ENCODE assay signal across 9 mouse cellular contexts in genomic region chr17:85801079-85801605, GRCm38 (mm10).
DNase-seq lines count a peak whose midpoint lies in the region; ATAC-seq and TF ChIP-seq lines count a peak whose summit lies in the region.
"Had no signal": no experiment of that assay in that cellular context is flagged by ENCODE, and none has a peak within 500 bp of the region (broad histone marks: within the 10 kb centered on the region; RNA-seq: fewer than 3 reads in every experiment).

No protein-coding gene starts in this region.

- WGBS in hindbrain, embryonic 10.5 days: 19% methylated on average over 14 of the region's 14 CpGs
- 50% methylated on average over 14 of the region's 14 CpGs for WGBS in hindbrain, postnatal 0 days
- WGBS in embryonic facial prominence, embryonic 10.5 days: 14% methylated on average over 14 of the region's 14 CpGs
- WGBS in limb, embryonic 15.5 days: 50% methylated on average over 14 of the region's 14 CpGs

- H3K27me3 ChIP-seq in hindbrain, embryonic 10.5 days (ENCODE audit: insufficient read depth, poor library complexity, severe bottlenecking): peaks cover 100% of the 10 kb centered on the region
- H3K27me3 ChIP-seq in hindbrain, postnatal 0 days (ENCODE audit: insufficient read depth, low read length): peaks cover 54% of the 10 kb centered on the region
- H3K27me3 ChIP-seq in ES-Bruce4 (ENCODE audit: control insufficient read depth, insufficient read depth, low read length, poor library complexity, severe bottlenecking): peaks cover 2% of the 10 kb centered on the region
- H3K27me3 ChIP-seq in embryonic facial prominence, embryonic 10.5 days (replicated peaks; ENCODE audit: low read depth, poor library complexity, severe bottlenecking): peaks cover 99% of the 10 kb centered on the region
- peaks cover 29% of the 10 kb centered on the region for H3K27me3 ChIP-seq in limb, embryonic 15.5 days

- TF ChIP-seq CTCF in hindbrain, postnatal 0 days (IDR thresholded peaks at IDR 0.05; ENCODE audit: low read depth): no peak
- TF ChIP-seq CTCF in ES-Bruce4 (IDR thresholded peaks at IDR 0.05; ENCODE audit: low read depth, low read length): no peak

- peak overlapping the region; percentile 82 for H3K27ac ChIP-seq in hindbrain, embryonic 10.5 days
- H3K27ac ChIP-seq in hindbrain, postnatal 0 days: no peak overlapping the region
- H3K27ac ChIP-seq in ES-Bruce4 (ENCODE audit: insufficient read depth, low read length): no peak overlapping the region
- H3K27ac ChIP-seq in embryonic facial prominence, embryonic 10.5 days (replicated peaks): peak overlapping the region; percentile 91
- no peak overlapping the region for H3K27ac ChIP-seq in limb, embryonic 15.5 days

- ATAC-seq in hindbrain, postnatal 0 days: no peak
- no peak for ATAC-seq in limb, embryonic 15.5 days (ENCODE audit: insufficient number of reproducible peaks, low FRiP score, low TSS enrichment, low read depth)
- ATAC-seq: activated CD4-positive, CD25-positive, alpha-beta regulatory T cell, adult 4 months had no signal

- peaks cover 35% of the 10 kb centered on the region for H3K4me1 ChIP-seq in hindbrain, embryonic 10.5 days (replicated peaks)
- peaks cover 6% of the 10 kb centered on the region; the same call in 1 of the 2 replicates for H3K4me1 ChIP-seq in hindbrain, postnatal 0 days (ENCODE audit: insufficient read depth, low read length)
- no peaks in the 10 kb centered on the region for H3K4me1 ChIP-seq in ES-Bruce4 (ENCODE audit: control insufficient read depth, insufficient read depth, low read length)
- peaks cover 80% of the 10 kb centered on the region for H3K4me1 ChIP-seq in embryonic facial prominence, embryonic 10.5 days
- H3K4me1 ChIP-seq in limb, embryonic 15.5 days: peaks cover 24% of the 10 kb centered on the region

- no peaks in the 10 kb centered on the region for H3K36me3 ChIP-seq in hindbrain, embryonic 10.5 days
- no peaks in the 10 kb centered on the region for H3K36me3 ChIP-seq in hindbrain, postnatal 0 days (ENCODE audit: insufficient read depth, low read length)
- H3K36me3 ChIP-seq in ES-Bruce4 (ENCODE audit: control insufficient read depth, insufficient read depth, low read length, poor library complexity, severe bottlenecking): no peaks in the 10 kb centered on the region
- no peaks in the 10 kb centered on the region for H3K36me3 ChIP-seq in embryonic facial prominence, embryonic 10.5 days (replicated peaks)
- no peaks in the 10 kb centered on the region for H3K36me3 ChIP-seq in limb, embryonic 15.5 days

- DNase-seq in hindbrain, embryonic 10.5 days (ENCODE audit: low spot score): no peak
- DNase-seq in hindbrain, postnatal 0 days (ENCODE audit: low spot score): no peak
- DNase-seq in embryonic facial prominence, embryonic 10.5 days (ENCODE audit: low spot score): no peak
- no peak for DNase-seq in adrenal gland, postnatal 14 days
- no peak for DNase-seq in left cerebral cortex, adult 11 months (ENCODE audit: low spot score)

- TF ChIP-seq POLR2A in ES-Bruce4 (IDR thresholded peaks at IDR 0.05; ENCODE audit: insufficient read depth, low read length): no peak

- peak overlapping the region; percentile 64 for H3K4me3 ChIP-seq in hindbrain, embryonic 10.5 days
- no peak overlapping the region for H3K4me3 ChIP-seq in hindbrain, postnatal 0 days (ENCODE audit: low read length)
- H3K4me3 ChIP-seq in ES-Bruce4 (ENCODE audit: low read depth, low read length): peak overlapping the region; percentile 39; the same call in 1 of the 2 replicates
- H3K4me3 ChIP-seq in embryonic facial prominence, embryonic 10.5 days: peak overlapping the region; percentile 73
- H3K4me3 ChIP-seq in limb, embryonic 15.5 days: peak overlapping the region; percentile 44; the same call in 1 of the 2 replicates
- H3K4me3 ChIP-seq: myocyte had no signal

- no peak overlapping the region for H3K4me2 ChIP-seq in hindbrain, postnatal 0 days (ENCODE audit: low read depth, low read length)
- peak overlapping the region; percentile 88 for H3K4me2 ChIP-seq in limb, embryonic 15.5 days

- no peak for TF ChIP-seq EP300 in ES-Bruce4 (IDR thresholded peaks at IDR 0.05; ENCODE audit: insufficient read depth, low read depth, low read length)

- H3K9ac ChIP-seq in hindbrain, postnatal 0 days (replicated peaks; ENCODE audit: low read length): no peak overlapping the region
- H3K9ac ChIP-seq in ES-Bruce4 (ENCODE audit: low read depth, poor library complexity, severe bottlenecking): no peak overlapping the region
- no peak overlapping the region for H3K9ac ChIP-seq in limb, embryonic 15.5 days

- H3K9me3 ChIP-seq in hindbrain, embryonic 10.5 days: no peaks in the 10 kb centered on the region
- H3K9me3 ChIP-seq in hindbrain, postnatal 0 days (ENCODE audit: low read length): no peaks in the 10 kb centered on the region
- H3K9me3 ChIP-seq in ES-Bruce4 (replicated peaks; ENCODE audit: control insufficient read depth, insufficient read depth, low read length, poor library complexity, severe bottlenecking): no peaks in the 10 kb centered on the region
- H3K9me3 ChIP-seq in embryonic facial prominence, embryonic 10.5 days: no peaks in the 10 kb centered on the region
- no peaks in the 10 kb centered on the region for H3K9me3 ChIP-seq in limb, embryonic 15.5 days

Comparison
In these comparisons a context has a peak if more than half of its experiments do, and no peak if none do; other contexts are left out.
1. H3K27ac ChIP-seq: peak in hindbrain, embryonic 10.5 days (single experiment) and embryonic facial prominence, embryonic 10.5 days (single experiment); none in hindbrain, postnatal 0 days (single experiment), ES-Bruce4 (single experiment) and limb, embryonic 15.5 days (single experiment).